In the genomic region with DNA sequence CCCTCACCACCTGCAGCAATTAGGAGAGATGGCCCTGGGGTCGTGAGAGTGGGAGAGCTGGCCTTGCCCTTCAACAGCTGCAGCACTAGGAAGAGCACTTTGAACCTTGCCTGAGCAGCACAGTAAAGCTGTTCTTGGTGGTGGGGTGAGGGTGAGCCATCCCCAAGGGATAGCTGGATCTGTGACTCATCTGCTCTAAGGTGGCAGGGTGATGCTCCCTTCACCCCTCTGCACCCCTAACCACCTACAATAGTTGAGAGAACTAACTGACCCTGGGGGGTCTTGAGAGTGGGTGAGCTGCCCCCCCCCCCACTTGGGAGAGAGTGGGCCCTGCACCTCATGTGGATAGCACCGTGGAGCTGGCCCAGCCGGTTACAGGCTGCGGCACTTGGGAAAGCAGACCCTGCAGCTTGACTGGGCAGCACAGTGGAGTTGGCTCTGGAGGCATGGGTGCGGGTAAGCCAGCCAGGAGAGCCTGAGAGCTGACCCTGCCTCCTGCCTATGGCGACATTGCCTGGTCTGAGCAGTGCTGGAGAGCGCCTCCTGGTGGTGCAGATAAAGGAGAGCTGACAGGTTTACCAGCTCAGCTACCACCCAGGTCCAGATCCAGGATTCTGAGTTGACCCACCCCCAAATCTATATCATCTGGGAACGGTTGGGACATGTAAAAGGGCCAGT, we compare ENCODE assay signal across 9 mouse cellular contexts. TPM values are rescaled to one million over a fixed set of nuclear protein-coding genes. Genes with fewer than 3 reads are reported as not detected.
DNase-seq lines count a peak whose midpoint lies in the region; ATAC-seq and TF ChIP-seq lines count a peak whose summit lies in the region.
"Had no signal": no experiment of that assay in that cellular context is flagged by ENCODE, and none has a peak within 500 bp of the region (broad histone marks: within the 10 kb centered on the region; RNA-seq: fewer than 3 reads in every experiment).

No protein-coding gene starts in this region.

- intact Hi-C loops in heart, postnatal 14 days (cut with DNase I), result no loop called here
- intact Hi-C loops in heart, postnatal 25 days (cut with DNase I), result no loop called here

- no peak overlapping the region for H3K27ac ChIP-seq in intestine, postnatal 0 days (ENCODE audit: low read depth, low read length)
- H3K27ac ChIP-seq: macrophage had no signal

- peak; percentile 41 for ATAC-seq in intestine, postnatal 0 days

- H3K4me2 ChIP-seq in intestine, postnatal 0 days (replicated peaks; ENCODE audit: low read depth), result no peak overlapping the region

- H3K4me3 ChIP-seq in intestine, postnatal 0 days (ENCODE audit: low read depth, low read length), result no peak overlapping the region

- peak; percentile 43 to 45 for DNase-seq in heart, postnatal 14 days
- DNase-seq in heart, postnatal 25 days (ENCODE audit: low spot score), result no peak
- DNase-seq in NIH3T3 (ENCODE audit: low read depth), result peak; percentile 23
- DNase-seq in embryo, embryonic 10.5 days (ENCODE audit: low spot score), result peak; percentile 65
- DNase-seq in lung, postnatal 25 days (ENCODE audit: low spot score), result peak; percentile 30
- peak; percentile 17 for DNase-seq in testis, postnatal 14 days (ENCODE audit: low spot score)
- DNase-seq in left cerebral cortex, adult 11 months (ENCODE audit: low spot score), result no peak

- TF ChIP-seq CTCF in intestine, postnatal 0 days (IDR thresholded peaks at IDR 0.05; ENCODE audit: low read depth), result peak; percentile 84

- no peaks in the 10 kb centered on the region for H3K36me3 ChIP-seq in intestine, postnatal 0 days (ENCODE audit: control insufficient read depth, insufficient read depth)

- no peak overlapping the region for H3K9ac ChIP-seq in intestine, postnatal 0 days (ENCODE audit: low read depth, low read length)

- no peaks in the 10 kb centered on the region for H3K4me1 ChIP-seq in intestine, postnatal 0 days (replicated peaks; ENCODE audit: control insufficient read depth, insufficient read depth, low read length)

- no peaks in the 10 kb centered on the region for H3K27me3 ChIP-seq in intestine, postnatal 0 days (replicated peaks; ENCODE audit: control insufficient read depth, insufficient read depth, low read length)

- 37% methylated on average over 8 of the region's 8 CpGs for WGBS in intestine, postnatal 0 days

- no peaks in the 10 kb centered on the region for H3K9me3 ChIP-seq in intestine, postnatal 0 days (ENCODE audit: control insufficient read depth)

RNA-seq across cellular contexts. Expression of gene Ccnjl, which starts 12.1 kb away (rescaled TPM):
- 1 to 10 TPM; 7.4 to 8.5 TPM for total RNA-seq in heart, postnatal 14 days (2021)
- total RNA-seq in heart, postnatal 25 days (2021), result 1 to 10 TPM; 2.3 to 3.5 TPM
- 15.8 and 19.1 TPM in 2 replicates for polyA plus RNA-seq in intestine, postnatal 0 days (2015; fragmentation: Nextera tagmentation; extraction: Ambion mirVana)

RNA-seq across cellular contexts. Expression of gene C1qtnf2, which starts 42.4 kb away (rescaled TPM):
- total RNA-seq in heart, postnatal 14 days (2021), result 1 to 10 TPM; 10.0 TPM
- total RNA-seq in heart, postnatal 25 days (2021), result 1 to 10 TPM; 6.7 to 6.9 TPM
- polyA plus RNA-seq in intestine, postnatal 0 days (2015; fragmentation: Nextera tagmentation; extraction: Ambion mirVana), result 9.4 and 11.9 TPM in 2 replicates
- polyA plus RNA-seq: macrophage had no signal

Comparison
In these comparisons a context has a peak if more than half of its experiments do, and no peak if none do; other contexts are left out.
1. DNase-seq: peak in heart, postnatal 14 days (2 of 2), NIH3T3 (single experiment), embryo, embryonic 10.5 days (single experiment), lung, postnatal 25 days (single experiment) and testis, postnatal 14 days (single experiment); none in heart, postnatal 25 days (single experiment) and left cerebral cortex, adult 11 months (single experiment).